Mouse (Mus musculus): ENCODE data around the gene Tyw3. TPM values are rescaled to one million over a fixed set of nuclear protein-coding genes. Genes with fewer than 3 reads are reported as not detected.

The Tyw3 gene
- polyA plus RNA-seq, 1 experiment from 2014 or later, result 13.0 TPM

GRCm38 (mm10) chr3:154547549-154548426 is 49.1 kb downstream of the Tyw3 start:
- ATAC-seq (ENCODE audit: low FRiP score) (0 out of 2 replicates have a peak, but pooled peaks have one; percentile 41), DNase-seq (ENCODE audit: low spot score) (peak; percentile 45)
- Histone ChIP-seq H3K36me3 (replicated peaks; ENCODE audit: control insufficient read depth, insufficient read depth) (no peaks in the 10 kb centered on the region), H3K9ac (no peak overlapping the region), H3K27me3 (ENCODE audit: control insufficient read depth, insufficient read depth, low read length) (no peaks in the 10 kb centered on the region; the same call in 1 of the 2 replicates), H3K4me2 (replicated peaks) (peak overlapping the region; percentile 38), H3K9me3 (ENCODE audit: control insufficient read depth, low read length) (no peaks in the 10 kb centered on the region), H3K4me1 (replicated peaks; ENCODE audit: control insufficient read depth, insufficient read depth, low read length) (peaks cover 30% of the 10 kb centered on the region), H3K27ac (no peak overlapping the region), H3K4me3 (replicated peaks; ENCODE audit: low read length) (no peak overlapping the region)
- 6% methylated on average over 20 of the region's 20 CpGs for WGBS

GRCm38 (mm10) chr3:154546234-154546633 is 50.7 kb downstream of the Tyw3 start:
- Histone ChIP-seq H3K36me3 (replicated peaks; ENCODE audit: control insufficient read depth, insufficient read depth) (no peaks in the 10 kb centered on the region), H3K4me3 (replicated peaks; ENCODE audit: low read length) (no peak overlapping the region), H3K9me3 (ENCODE audit: control insufficient read depth, low read length) (no peaks in the 10 kb centered on the region), H3K27me3 (ENCODE audit: control insufficient read depth, insufficient read depth, low read length) (no peaks in the 10 kb centered on the region; the same call in 1 of the 2 replicates), H3K9ac (no peak overlapping the region), H3K4me1 (replicated peaks; ENCODE audit: control insufficient read depth, insufficient read depth, low read length) (peaks cover 30% of the 10 kb centered on the region), H3K27ac (no peak overlapping the region), H3K4me2 (replicated peaks) (no peak overlapping the region)
- no peak for DNase-seq (ENCODE audit: low spot score)
- no peak for ATAC-seq (ENCODE audit: low FRiP score)
- 80% methylated on average over 4 of the region's 4 CpGs for WGBS

- DNase-seq (ENCODE audit: low spot score) (no peak), ATAC-seq (ENCODE audit: low FRiP score) (no peak)
- 77% methylated on average over 10 of the region's 10 CpGs for WGBS
- no peaks in the 10 kb centered on the region for H3K36me3 ChIP-seq (replicated peaks; ENCODE audit: control insufficient read depth, insufficient read depth)
- H3K4me2 ChIP-seq (replicated peaks), result no peak overlapping the region
- no peak overlapping the region for H3K27ac ChIP-seq
- H3K4me3 ChIP-seq (replicated peaks; ENCODE audit: low read length), result no peak overlapping the region
- no peak overlapping the region for H3K9ac ChIP-seq
- H3K9me3 ChIP-seq (ENCODE audit: control insufficient read depth, low read length), result no peaks in the 10 kb centered on the region
- no peaks in the 10 kb centered on the region for H3K27me3 ChIP-seq (ENCODE audit: control insufficient read depth, insufficient read depth, low read length)
- no peaks in the 10 kb centered on the region for H3K4me1 ChIP-seq (replicated peaks; ENCODE audit: control insufficient read depth, insufficient read depth, low read length)
Measured at GRCm38 (mm10) chr3:154540086-154540911, 56.6 kb downstream of the Tyw3 start.

GRCm38 (mm10) chr3:154536134-154536533 is 60.8 kb downstream of the Tyw3 start:
- Histone ChIP-seq H3K27me3 (ENCODE audit: control insufficient read depth, insufficient read depth, low read length) (no peaks in the 10 kb centered on the region), H3K4me3 (replicated peaks; ENCODE audit: low read length) (no peak overlapping the region), H3K9me3 (ENCODE audit: control insufficient read depth, low read length) (no peaks in the 10 kb centered on the region), H3K4me1 (replicated peaks; ENCODE audit: control insufficient read depth, insufficient read depth, low read length) (no peaks in the 10 kb centered on the region), H3K27ac (no peak overlapping the region), H3K4me2 (replicated peaks) (no peak overlapping the region), H3K36me3 (replicated peaks; ENCODE audit: control insufficient read depth, insufficient read depth) (no peaks in the 10 kb centered on the region), H3K9ac (no peak overlapping the region)
- no peak for ATAC-seq (ENCODE audit: low FRiP score)
- WGBS, result 83% methylated on average over 5 of the region's 5 CpGs
- DNase-seq (ENCODE audit: low spot score), result no peak

- no peak overlapping the region for H3K9ac ChIP-seq
- no peaks in the 10 kb centered on the region for H3K4me1 ChIP-seq (replicated peaks; ENCODE audit: control insufficient read depth, insufficient read depth, low read length)
- ATAC-seq (ENCODE audit: low FRiP score) (no peak), DNase-seq (ENCODE audit: low spot score) (no peak)
- H3K27me3 ChIP-seq (ENCODE audit: control insufficient read depth, insufficient read depth, low read length), result no peaks in the 10 kb centered on the region
- 83% methylated on average over 5 of the region's 5 CpGs for WGBS
- H3K4me2 ChIP-seq (replicated peaks), result no peak overlapping the region
- H3K27ac ChIP-seq, result no peak overlapping the region
- H3K36me3 ChIP-seq (replicated peaks; ENCODE audit: control insufficient read depth, insufficient read depth), result no peaks in the 10 kb centered on the region
- H3K4me3 ChIP-seq (replicated peaks; ENCODE audit: low read length), result no peak overlapping the region
- no peaks in the 10 kb centered on the region for H3K9me3 ChIP-seq (ENCODE audit: control insufficient read depth, low read length)
Measured at GRCm38 (mm10) chr3:154533246-154533645, 63.7 kb downstream of the Tyw3 start.

GRCm38 (mm10) chr3:154528973-154529372 is 67.9 kb downstream of the Tyw3 start:
- peak; percentile 38 for DNase-seq (ENCODE audit: low spot score)
- no peak overlapping the region for H3K4me3 ChIP-seq (replicated peaks; ENCODE audit: low read length)
- ATAC-seq (ENCODE audit: low FRiP score), result no peak
- no peaks in the 10 kb centered on the region for H3K27me3 ChIP-seq (ENCODE audit: control insufficient read depth, insufficient read depth, low read length)
- H3K9me3 ChIP-seq (ENCODE audit: control insufficient read depth, low read length), result no peaks in the 10 kb centered on the region
- H3K27ac ChIP-seq, result no peak overlapping the region
- H3K4me1 ChIP-seq (replicated peaks; ENCODE audit: control insufficient read depth, insufficient read depth, low read length), result no peaks in the 10 kb centered on the region
- no peaks in the 10 kb centered on the region for H3K36me3 ChIP-seq (replicated peaks; ENCODE audit: control insufficient read depth, insufficient read depth)
- WGBS, result 53% methylated on average over 5 of the region's 5 CpGs
- no peak overlapping the region for H3K9ac ChIP-seq
- no peak overlapping the region for H3K4me2 ChIP-seq (replicated peaks)

- H3K27ac ChIP-seq, result no peak overlapping the region
- H3K9ac ChIP-seq, result no peak overlapping the region
- no peaks in the 10 kb centered on the region for H3K27me3 ChIP-seq (ENCODE audit: control insufficient read depth, insufficient read depth, low read length)
- H3K9me3 ChIP-seq (ENCODE audit: control insufficient read depth, low read length), result no peaks in the 10 kb centered on the region
- no peak for DNase-seq (ENCODE audit: low spot score)
- no peaks in the 10 kb centered on the region for H3K4me1 ChIP-seq (replicated peaks; ENCODE audit: control insufficient read depth, insufficient read depth, low read length)
- ATAC-seq (ENCODE audit: low FRiP score), result no peak
- H3K36me3 ChIP-seq (replicated peaks; ENCODE audit: control insufficient read depth, insufficient read depth), result no peaks in the 10 kb centered on the region
- 43% methylated on average over 6 of the region's 6 CpGs for WGBS
- no peak overlapping the region for H3K4me2 ChIP-seq (replicated peaks)
- H3K4me3 ChIP-seq (replicated peaks; ENCODE audit: low read length), result no peak overlapping the region
Measured at GRCm38 (mm10) chr3:154526610-154527009, 70.3 kb downstream of the Tyw3 start.

Data from hindbrain, embryonic 14.5 days (tissue).